Mouse (Mus musculus) cerebellum, adult 2 months (tissue): ENCODE results near the gene Sf3a3. TPM values are rescaled to one million over a fixed set of nuclear protein-coding genes. Genes with fewer than 3 reads are reported as not detected.

Source experiments
- DNase-seq, 2 experiments: peaks; one replicate each; pipeline ENCODE4 v3.0.0; 2021
- H3K27ac ChIP-seq: fragments of 200-500 bp; 2 replicates; pipeline ENCODE4 v1.5.1; 2012; ENCODE audit warnings: low read length, control low read depth, inconsistent platforms; ENCODE audit not compliant: insufficient read depth
- H3K27me3 ChIP-seq: fragments of 200-500 bp; 2 replicates; pipeline ENCODE4 v1.6.1; 2012; ENCODE audit warnings: inconsistent platforms, mild to moderate bottlenecking, low read length, moderate library complexity; ENCODE audit not compliant: control insufficient read depth, insufficient read depth
- H3K4me1 ChIP-seq: fragments of 200-500 bp; 2 replicates; pipeline ENCODE4 v1.6.1; 2011; ENCODE audit warnings: low read length; ENCODE audit not compliant: control insufficient read depth, insufficient read depth
- H3K4me3 ChIP-seq: fragments of 200-500 bp; replicated peaks from 2 replicates; pipeline ENCODE3; 2011; ENCODE audit warnings: mild to moderate bottlenecking, low read depth, low read length, control low read depth; ENCODE audit not compliant: insufficient read depth
- CTCF ChIP-seq: fragments of 200-500 bp; IDR thresholded peaks from 2 replicates; pipeline ENCODE4 v1.5.1; 2011; ENCODE audit warnings: low read depth, mild to moderate bottlenecking, control low read depth, low read length, moderate library complexity, borderline replicate concordance; ENCODE audit not compliant: insufficient read depth
- POLR2A ChIP-seq: fragments of 200-500 bp; IDR thresholded peaks from 2 replicates; pipeline ENCODE4 v1.6.1; 2011; ENCODE audit warnings: low read length, control low read depth, borderline replicate concordance; ENCODE audit not compliant: insufficient read depth
- WGBS: fragments of 180-500 bp; shearing (Covaris S2); methylation state at CpG from one replicate; pipeline ENCODE4 v1.1.7; 2018; 5-methylcytosine and 5-hydroxymethylcytosine counted together
- polyA plus RNA-seq: library from polyadenylated mRNA; depleted of rRNA; stranded (reverse); fragments of >200 nt; gene quantifications from 2 replicates; pipeline ENCODE4 v1.2.3, GENCODE M21; 2012

Gene Sf3a3
- polyA plus RNA-seq, 1 experiment = 40.5 TPM

GRCm38 (mm10) chr4:124674334-124675032 is 40.1 kb upstream of the Sf3a3 start:
- Histone ChIP-seq H3K27ac (no peak overlapping the region), H3K4me3 (no peak overlapping the region), H3K4me1 (0 out of 2 replicates have a peak, but pooled peaks cover 2% of the 10 kb centered on the region), H3K27me3 (no peaks in the 10 kb centered on the region)
- WGBS = 32% methylated on average over 17 of the region's 17 CpGs
- TF ChIP-seq CTCF (no peak), POLR2A (no peak)
- peak; percentile 10 to 19 for DNase-seq

DNA sequence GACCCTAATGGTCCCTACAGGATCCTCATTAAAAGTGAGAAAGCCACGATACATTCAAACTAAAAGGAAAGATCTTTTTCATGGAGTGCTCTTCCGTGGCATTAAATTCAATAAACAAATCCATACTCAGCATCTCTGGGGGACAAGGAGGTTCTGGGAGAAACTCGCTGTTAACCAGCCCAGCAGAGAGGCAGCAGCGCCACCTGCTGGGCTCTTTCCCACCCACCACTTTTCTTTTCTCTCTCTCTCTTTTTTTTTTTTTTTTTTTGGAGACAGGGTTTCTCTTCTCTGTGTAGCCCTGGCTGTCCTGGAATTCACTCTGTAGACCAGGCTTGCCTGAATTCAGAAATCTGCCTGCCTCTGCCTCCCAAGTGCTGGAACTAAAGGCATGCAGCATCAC is 39.5 kb upstream of the Sf3a3 start:
- DNase-seq = peak; percentile 64 to 69
- TF ChIP-seq POLR2A (no peak), CTCF (peak; percentile 76)
- Histone ChIP-seq H3K27me3 (no peaks in the 10 kb centered on the region), H3K27ac (no peak overlapping the region), H3K4me1 (0 out of 2 replicates have a peak, but pooled peaks cover 2% of the 10 kb centered on the region), H3K4me3 (no peak overlapping the region)
- WGBS = 6% methylated on average over 4 of the region's 4 CpGs

DNA sequence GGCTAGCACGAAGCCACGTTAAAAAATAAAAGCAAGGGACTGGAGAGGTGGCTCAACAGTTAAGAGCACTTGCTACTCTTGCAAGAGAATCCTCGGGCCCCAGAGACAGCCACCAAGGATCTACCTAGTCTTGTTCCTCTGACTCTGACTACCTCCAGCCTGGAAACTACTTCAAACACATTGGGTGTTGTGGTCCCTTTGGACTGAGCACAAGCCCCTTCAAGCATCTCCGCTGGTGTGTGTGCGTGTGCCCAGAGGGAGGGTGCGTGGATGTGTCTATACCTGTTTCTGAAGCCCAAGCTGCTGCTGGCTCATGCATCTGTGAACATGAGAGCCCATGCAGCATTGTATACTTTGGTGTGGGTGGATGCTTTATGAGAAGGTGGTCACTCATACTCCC is 38.6 kb upstream of the Sf3a3 start:
- 90% methylated on average over 6 of the region's 6 CpGs for WGBS
- TF ChIP-seq POLR2A = no peak
- no peak for TF ChIP-seq CTCF
- DNase-seq = no peak

GRCm38 (mm10) chr4:124682270-124682669 is 32.3 kb upstream of the Sf3a3 start:
- Histone ChIP-seq H3K27me3 (no peaks in the 10 kb centered on the region), H3K4me3 (no peak overlapping the region), H3K4me1 (peaks cover 3% of the 10 kb centered on the region; the same call in 1 of the 2 replicates), H3K27ac (no peak overlapping the region)
- 46% methylated on average over 7 of the region's 7 CpGs for WGBS
- 0 out of 2 replicates have a peak, but pooled peaks have one; percentile 10 for TF ChIP-seq CTCF
- TF ChIP-seq POLR2A = no peak
- DNase-seq = no peak

More for the DNA sequence above, 38.6 kb upstream of the Sf3a3 start:
- no peak overlapping the region for H3K4me3 ChIP-seq
- 0 out of 2 replicates have a peak, but pooled peaks cover 2% of the 10 kb centered on the region for H3K4me1 ChIP-seq
- no peak overlapping the region for H3K27ac ChIP-seq
- no peaks in the 10 kb centered on the region for H3K27me3 ChIP-seq

- DNase-seq = peak; percentile 48 to 62
These were observed 31.1 kb upstream of the Sf3a3 start for GRCm38 (mm10) chr4:124683474-124683873.

DNA sequence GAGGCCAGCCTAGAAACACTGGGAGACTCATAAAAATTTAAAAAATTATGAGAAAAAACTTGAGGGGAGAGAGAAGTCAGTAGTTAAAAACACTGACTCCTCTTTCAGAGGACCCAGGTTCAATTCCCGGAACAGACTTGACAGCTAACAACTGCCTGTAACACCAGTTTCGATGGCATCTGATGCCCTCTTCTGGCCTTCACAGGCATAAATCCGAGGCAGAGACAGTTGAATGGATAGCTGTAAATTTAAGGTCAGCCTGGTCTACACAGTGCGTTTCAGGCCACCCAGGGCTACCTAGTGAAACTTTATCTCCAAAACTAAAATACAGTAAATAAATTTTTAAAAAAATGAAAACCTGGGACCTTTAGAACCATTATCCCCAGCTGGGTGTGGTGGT is 29.6 kb upstream of the Sf3a3 start:
- H3K27ac ChIP-seq = no peak overlapping the region
- H3K27me3 ChIP-seq = no peaks in the 10 kb centered on the region
- WGBS = 79% methylated on average over 4 of the region's 4 CpGs
- H3K4me3 ChIP-seq = no peak overlapping the region
- DNase-seq = no peak
- TF ChIP-seq POLR2A (no peak), CTCF (no peak)
- H3K4me1 ChIP-seq = peaks cover 3% of the 10 kb centered on the region; the same call in 1 of the 2 replicates

More at GRCm38 (mm10) chr4:124683474-124683873, 31.1 kb upstream of the Sf3a3 start:
- 16% methylated on average over 4 of the region's 4 CpGs for WGBS
- H3K4me3 ChIP-seq = no peak overlapping the region
- H3K4me1 ChIP-seq = peaks cover 3% of the 10 kb centered on the region; the same call in 1 of the 2 replicates
- no peaks in the 10 kb centered on the region for H3K27me3 ChIP-seq
- TF ChIP-seq POLR2A (no peak), CTCF (no peak)
- no peak overlapping the region for H3K27ac ChIP-seq

- TF ChIP-seq CTCF (no peak), POLR2A (no peak)
- Histone ChIP-seq H3K27me3 (no peaks in the 10 kb centered on the region), H3K4me1 (peaks cover 3% of the 10 kb centered on the region; the same call in 1 of the 2 replicates), H3K27ac (no peak overlapping the region), H3K4me3 (no peak overlapping the region)
- DNase-seq = no peak
- WGBS = 87% methylated on average over 8 of the region's 8 CpGs
These were observed 29.1 kb upstream of the Sf3a3 start for GRCm38 (mm10) chr4:124685453-124685852.

DNA sequence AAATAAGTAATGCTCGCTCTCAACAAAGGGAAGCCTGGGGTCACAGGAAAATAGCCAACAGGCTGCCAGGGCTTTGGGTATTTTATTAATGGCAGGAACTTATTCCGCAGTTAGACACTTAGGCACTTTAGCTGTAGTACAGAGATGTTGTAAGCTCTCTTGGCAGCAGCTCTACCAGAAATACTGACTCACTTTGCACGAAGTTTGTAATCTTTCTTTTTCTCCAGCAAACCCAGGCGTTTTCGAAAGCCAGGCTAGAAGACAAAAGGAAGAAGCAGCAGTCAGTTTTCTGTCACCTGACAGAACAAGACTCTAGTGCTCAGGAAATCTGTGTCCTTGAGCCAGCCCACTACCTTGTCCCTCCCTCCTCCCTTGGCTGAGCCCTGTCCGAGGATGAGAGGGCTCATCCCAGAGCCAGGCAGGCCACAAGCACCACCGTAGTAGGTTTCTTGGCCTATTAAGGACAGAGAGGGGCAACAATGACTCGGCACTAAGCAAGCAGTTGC is 28.6 kb upstream of the Sf3a3 start:
- WGBS = 82% methylated on average over 8 of the region's 8 CpGs
- Histone ChIP-seq H3K4me1 (peaks cover 3% of the 10 kb centered on the region; the same call in 1 of the 2 replicates), H3K4me3 (no peak overlapping the region), H3K27me3 (no peaks in the 10 kb centered on the region), H3K27ac (no peak overlapping the region)
- TF ChIP-seq POLR2A (no peak), CTCF (no peak)
- no peak for DNase-seq
